Mouse (Mus musculus) left cerebral cortex, postnatal 4 days (tissue): ENCODE measurements around the gene Spink8. TPM values are rescaled to one million over a fixed set of nuclear protein-coding genes. Genes with fewer than 3 reads are reported as not detected.
"Not testable (repeated sequence)": the region's sequence is repeated elsewhere in the genome, so short reads cannot be mapped to it uniquely, and the experiment has no call there.

Experiments
- DNase-seq: peaks from one replicate; pipeline ENCODE4 v3.0.0-alpha.2; 2022
- intact Hi-C: fragments of 180-260 bp; cut with DNase I; formaldehyde crosslinking; loops from one replicate; pipeline ENCODE4 v1.15.1; 2025
- total RNA-seq, 2 experiments: library from RNA; stranded (reverse); gene quantifications; 2 replicates each; pipeline ENCODE4 v1.2.3; 2021

The Spink8 gene
- not detected for total RNA-seq

DNA sequence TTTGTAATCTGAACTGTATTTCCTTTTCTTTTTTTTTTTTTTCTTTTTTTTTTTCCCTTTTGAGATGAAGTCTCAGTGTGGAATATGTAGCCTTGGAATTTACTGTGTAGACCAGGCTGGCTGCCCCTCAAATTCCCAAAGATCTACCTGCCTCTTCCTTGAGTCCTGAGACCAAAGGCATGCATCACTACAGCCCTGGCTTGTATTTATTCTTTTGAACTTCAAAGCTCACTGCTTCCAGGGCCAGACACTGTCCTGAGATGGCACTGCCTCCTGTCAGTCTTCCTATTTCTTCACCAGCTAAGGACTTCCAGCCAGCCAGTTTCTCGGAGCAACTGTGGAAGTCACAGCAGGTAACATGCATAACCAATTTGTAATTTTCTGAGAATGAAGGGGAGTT is at the start of gene Spink8:
TSS of gene Spink8 (plus strand) at position 301 of the 400 bp plus-strand sequence.
- intact Hi-C loops, result no loop called here
- DNase-seq, result no peak

DNA sequence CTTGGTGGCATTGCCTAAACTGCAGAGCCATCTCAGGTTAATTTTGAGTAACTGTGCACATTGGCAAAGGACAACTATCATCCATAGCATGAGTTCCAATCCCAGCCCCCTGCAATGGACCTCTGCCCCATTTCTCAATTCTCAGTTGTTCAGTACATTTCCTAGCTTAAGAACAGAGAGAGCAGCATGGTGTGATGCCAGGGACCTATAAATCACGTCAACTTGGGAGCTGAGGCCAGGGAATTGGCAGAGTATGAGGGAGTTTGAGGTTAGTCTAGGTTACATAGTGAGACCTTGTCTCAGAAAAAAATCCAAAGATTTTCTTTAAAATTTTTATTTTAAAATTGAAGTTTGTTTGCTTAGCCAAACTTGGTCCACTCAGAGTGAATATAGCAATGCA is 45.2 kb upstream of the Spink8 start:
- intact Hi-C loops, DNase-seq: not testable (repeated sequence)

DNA sequence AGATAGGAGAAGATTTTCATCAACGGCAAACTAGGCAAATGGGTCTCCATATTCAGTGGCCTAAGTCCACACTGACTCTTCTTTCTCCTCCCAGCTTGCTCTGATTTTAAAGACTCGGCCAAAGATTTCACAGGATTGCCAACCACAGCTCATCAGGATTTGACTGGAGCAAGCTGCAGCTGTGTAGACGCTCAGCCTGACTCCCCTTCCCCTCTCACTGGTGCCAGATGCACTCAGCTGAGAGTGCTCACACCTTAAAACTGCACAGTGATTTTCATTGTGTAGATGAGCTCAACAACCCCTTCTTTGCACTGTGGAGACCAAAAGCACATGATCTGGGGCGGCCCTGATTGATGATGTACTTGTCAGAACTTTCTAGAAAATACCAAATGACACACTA is 21.5 kb upstream of the Spink8 start, which contains the start of gene Fbxw27:
TSS of gene Fbxw27 (minus strand) at position 101 of the 400 bp plus-strand sequence.
- intact Hi-C loops, DNase-seq: not testable (repeated sequence)

DNA sequence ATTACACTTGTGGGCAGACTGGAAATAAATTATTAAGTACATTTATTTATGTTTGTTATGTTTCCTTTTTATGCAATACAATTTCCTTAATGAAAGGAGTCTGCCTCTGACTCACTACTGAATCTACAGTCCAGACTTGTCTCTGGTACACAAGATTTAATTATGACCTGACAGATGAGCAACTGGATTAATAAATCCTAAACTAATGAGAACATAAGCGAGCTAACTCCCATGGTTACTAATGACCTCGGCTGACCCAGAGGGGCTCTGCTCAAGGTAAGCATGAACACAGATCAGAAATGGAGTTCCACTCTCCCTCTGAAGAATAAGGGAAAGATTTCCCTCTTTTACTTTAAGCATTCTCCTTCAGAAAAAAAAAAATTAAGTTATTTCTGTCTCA is 16.9 kb upstream of the Spink8 start:
- intact Hi-C loops, result no loop called here
- DNase-seq, result no peak

DNA sequence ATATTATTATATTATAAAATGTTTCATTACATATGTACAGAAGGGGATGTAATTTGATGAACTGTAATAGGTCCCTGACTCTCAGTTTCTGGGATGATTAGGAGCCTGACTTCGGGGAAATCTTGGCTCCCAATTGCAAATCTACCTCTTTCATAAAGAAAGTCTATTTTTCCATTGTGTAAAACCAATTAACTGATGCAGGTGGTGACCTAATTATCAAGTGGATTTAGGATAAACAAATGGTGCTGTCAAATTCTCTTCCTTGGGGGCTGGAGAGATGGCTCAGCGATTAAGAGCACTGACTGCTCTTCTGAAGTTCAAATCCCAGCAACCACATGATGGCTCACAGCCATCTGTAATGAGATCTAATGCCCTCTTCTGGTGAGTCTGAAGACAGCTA is 16.3 kb upstream of the Spink8 start:
- DNase-seq, result no peak
- intact Hi-C loops, result no loop called here

DNA sequence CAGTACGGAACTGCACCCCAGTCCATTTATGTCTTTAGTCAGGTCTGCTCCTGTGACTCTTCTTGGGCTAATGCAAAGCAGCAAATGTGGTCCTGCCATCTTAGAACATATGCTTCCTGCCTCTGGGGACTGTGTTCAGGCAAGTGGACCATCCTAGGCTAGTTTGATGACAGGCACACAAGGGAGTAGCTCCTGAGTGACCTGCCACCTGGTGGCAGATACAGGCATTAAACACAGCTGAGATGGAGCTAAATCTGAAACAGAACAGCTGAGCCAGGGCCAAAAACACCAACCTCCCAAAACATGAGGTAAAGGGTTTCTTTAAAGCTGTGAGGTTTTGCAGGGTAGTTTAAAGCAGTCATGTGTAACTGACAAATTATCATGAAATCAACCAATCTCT is 14.0 kb upstream of the Spink8 start:
- intact Hi-C loops, result no loop called here
- peak; percentile 14 for DNase-seq

DNA sequence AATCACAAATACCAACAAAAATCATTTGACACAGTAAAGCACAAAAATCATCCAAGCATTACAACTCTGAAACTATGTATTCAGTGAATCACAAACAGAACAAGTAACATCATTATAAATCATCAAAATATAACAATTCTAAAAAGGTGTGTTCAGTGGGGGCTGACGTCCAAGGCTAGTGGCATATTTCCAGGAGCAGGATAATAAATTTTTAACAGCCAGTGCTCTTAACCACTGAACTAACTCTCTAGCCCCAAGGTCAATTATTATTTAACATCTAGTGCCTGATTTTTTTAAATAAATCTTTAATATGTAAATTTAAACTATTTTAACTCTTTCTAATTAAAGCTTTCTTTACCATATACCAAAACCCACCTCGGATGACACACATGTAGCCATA is 6.5 kb upstream of the Spink8 start:
- intact Hi-C loops, DNase-seq: not testable (repeated sequence)

DNA sequence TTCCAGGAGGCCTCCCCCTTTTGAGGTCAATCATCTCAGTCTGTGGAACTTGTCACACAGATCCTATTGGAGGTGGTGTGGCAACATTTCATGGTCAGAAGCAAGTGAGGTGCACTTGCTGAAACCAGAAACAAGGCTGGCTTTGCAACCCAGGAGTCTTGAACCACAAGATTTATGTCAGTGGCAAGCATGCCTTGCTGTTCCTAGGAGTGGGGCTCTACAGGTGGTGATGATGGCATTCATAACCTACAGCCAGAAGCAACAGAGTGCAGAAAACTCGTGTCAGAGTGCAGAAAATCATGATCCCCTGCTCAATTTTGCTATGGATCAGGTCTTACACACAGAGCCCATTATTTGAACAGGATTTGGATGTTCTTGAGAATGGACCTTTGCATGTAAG is 5.8 kb upstream of the Spink8 start:
- intact Hi-C loops, result no loop called here
- no peak for DNase-seq

DNA sequence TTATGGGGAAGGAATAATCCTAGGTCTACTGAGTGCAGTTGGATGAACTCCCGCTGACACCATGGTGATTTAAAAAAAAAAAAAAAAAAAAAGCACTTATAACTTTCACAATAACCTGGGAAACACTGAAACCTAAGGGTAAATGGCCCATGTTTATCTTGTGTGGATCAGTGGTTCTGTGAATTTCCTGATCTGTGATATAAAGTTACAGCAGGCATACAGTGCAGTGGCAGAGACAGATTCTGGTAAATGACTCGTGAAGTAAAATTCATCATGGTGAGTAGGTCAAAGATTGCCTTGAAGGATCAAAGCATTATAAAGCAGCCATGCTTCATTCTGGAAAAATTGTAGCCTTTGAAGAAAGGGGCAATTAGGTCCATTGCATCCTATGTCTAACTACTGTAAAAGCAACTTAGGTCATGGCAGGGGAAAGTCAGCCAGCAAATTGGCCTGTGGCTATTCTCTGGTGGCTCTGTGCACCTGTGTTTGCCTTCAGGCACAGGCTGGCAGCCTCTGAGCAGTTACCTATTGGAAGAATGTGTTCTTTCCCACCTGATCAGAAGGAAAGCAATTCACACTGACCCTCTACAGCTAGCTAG is 5.3 kb upstream of the Spink8 start:
- intact Hi-C loops, result no loop called here

DNA sequence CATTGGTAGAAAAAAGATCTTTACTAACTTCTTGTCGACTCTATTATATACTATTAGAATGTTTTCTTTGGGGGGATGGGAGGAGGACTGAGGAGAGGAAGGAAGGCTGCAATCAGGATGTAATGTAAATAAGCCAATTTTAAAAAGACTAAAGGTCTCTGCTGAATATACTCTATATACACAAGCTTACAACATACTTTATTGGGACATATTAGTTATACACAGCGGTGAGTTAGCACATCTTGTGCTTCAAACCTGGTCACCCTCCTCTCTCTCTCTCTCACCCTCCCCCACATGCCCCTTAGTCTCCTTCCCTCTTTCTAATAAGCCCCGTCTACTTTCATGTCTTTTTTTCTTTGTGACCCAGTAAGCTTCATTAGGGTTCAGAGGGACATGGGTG is 4.2 kb upstream of the Spink8 start:
- intact Hi-C loops, result no loop called here
- DNase-seq, result no peak

More for the DNA sequence above, 5.3 kb upstream of the Spink8 start:
- no peak for DNase-seq

DNA sequence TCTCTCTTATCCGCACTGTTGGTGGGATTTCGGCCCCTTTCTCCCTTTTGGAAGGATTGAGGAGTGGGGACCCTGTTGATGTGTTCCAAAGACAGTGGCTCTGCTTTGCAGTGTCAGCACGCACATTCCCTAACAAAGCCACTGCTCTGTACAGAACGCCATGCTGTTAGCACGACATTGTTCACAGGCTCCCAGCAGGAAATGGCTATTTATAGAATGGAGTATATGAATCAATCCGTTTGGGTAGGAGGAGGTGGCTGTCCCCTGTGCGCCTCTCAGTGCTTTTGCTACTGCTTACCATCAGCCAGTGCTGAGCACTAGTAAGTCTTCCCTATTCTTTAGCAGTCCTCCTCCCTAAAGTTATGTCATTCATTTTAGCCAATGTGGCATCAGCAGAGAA is 1.3 kb downstream of the Spink8 start:
- intact Hi-C loops, result no loop called here
- DNase-seq, result no peak

DNA sequence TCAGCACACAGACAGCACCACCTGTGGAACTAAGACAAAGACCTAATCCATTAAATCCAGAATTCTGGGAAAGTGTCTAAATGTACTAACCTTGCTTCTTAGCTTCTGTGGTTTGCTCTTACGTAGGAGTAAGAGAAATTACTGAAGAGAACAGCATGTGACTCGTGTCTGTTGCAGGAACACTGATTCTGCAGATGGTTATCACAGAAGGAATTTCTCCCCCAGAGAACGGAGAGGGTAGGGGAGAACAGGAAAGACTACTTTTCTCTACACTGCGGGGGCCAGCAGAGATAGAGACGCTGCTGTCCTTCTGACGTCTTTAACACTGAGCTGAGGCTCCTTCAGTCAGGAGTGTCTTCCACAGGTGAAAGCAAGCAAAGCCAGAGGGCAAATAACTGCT is 4.3 kb downstream of the Spink8 start:
- intact Hi-C loops, result no loop called here
- DNase-seq, result no peak

DNA sequence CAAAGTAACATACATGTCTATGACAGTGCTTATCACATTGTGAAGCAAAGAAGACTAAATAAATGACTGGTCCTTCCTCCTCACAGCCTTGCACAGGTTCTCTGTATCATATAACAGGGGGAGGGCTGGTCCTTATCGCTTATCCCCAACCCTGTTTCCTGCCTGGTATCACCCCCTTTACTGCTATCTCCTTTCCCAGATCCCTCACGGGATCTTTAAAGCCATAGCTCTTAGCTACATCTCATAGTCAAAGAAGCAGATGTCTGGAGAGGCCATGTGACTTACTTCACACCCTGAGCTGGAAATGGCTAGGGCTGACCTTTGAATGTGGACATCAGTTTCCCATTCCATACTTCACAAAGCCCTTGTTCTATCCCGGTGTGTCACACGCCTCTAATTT is 13.7 kb downstream of the Spink8 start:
- DNase-seq, result no peak
- intact Hi-C loops, result no loop called here

DNA sequence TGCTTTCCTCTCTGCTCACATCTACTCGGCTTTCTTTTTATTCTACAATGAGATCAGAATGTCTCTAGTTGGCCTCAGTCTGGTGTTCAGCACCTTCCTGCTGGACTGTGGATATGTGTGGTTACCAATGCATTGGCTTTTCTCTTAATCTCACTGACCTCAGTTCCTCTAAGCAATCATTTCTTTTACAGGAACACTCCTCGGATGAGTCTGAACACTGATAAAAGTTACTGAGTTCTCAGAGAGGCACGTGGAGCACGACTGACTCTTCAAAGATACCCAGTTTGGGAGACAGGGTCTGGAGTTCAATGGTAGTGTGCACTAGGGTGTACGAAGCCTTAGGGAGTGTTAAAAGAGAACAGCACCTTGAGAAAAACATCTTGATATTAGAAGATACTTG is 14.1 kb downstream of the Spink8 start:
- intact Hi-C loops, result no loop called here
- no peak for DNase-seq

DNA sequence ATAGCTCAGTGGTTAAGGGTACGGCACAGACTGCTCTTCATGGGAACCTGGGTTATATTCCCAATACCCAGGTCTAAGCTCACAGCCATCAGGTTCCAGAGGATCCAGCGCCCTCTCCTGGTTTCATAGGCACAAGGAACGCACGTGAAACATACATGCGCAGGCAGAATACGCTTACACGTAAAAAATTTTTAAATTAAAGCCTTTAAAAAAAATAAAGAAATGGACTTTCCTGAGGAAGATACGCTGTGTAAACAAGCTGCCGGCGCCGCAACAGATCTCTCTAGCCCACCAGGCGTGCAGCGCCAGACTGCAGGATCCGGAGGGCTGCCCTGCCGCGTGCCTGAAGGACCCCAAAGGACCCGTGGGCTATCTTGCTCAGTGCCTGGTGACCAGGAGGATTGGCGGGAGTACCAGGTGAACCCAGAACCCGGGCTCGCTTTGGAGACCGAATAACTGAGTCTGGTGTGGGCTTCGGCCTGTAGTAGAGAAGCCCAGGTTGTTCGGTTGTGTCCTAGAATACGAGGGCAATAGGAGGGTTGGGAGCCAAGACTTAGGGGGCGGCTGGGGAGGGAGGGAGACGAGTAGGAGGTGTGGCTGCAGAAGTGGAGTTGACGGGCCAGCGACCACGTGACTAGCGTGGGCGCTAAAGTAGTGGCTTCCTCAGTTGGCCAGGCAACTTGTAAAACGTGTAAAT is 20.5 kb downstream of the Spink8 start, which contains the start of gene Nme6:
TSS of gene Nme6 (plus strand) at position 359 of the 697 bp plus-strand sequence.
- DNase-seq, result peak; percentile 87
- intact Hi-C loops, result loop anchor here (5.0 kb wide), 1 partner anchor 745 kb away; no protein-coding TSS in a partner anchor

DNA sequence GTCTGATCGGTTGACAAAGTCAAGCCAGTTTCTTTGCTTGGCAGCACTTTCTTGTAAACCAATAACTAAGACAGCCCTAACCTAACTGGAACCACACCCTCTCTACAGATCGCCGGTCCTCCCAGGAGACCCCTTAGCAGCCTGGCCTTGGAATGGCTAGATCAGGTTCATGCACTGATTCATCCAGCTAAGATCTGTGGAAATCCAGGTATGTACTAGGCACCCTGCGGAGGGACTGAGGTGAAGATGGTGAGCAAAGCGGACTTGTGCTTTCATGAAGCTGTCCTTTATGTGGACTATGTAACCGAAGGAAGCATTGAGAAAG is 21.0 kb downstream of the Spink8 start:
- intact Hi-C loops, result loop anchor here (5.0 kb wide), 1 partner anchor 746 kb away; no protein-coding TSS in a partner anchor

DNA sequence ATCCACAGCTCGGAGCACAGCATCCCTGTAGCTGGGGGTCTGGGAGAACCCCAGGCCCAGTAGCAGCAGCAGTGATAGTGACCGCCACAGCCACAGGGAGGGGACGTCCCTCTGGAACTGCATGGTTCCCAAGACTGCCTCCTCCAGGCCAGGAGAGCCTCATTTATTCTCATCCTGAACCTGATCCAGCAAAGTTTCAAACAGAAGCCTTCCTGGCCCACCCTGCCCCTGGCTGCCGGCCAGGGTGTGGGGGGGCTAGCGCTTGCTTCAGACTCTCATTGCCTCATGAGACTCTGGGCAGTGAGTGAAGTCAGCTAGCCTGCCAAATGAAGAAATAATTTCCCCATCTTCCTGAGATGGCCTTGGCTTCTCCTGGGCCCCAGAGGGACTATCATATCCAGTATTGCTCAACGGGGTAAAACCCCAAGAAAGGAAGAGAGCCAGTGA is 37.3 kb downstream of the Spink8 start, which contains the start of gene Camp:
TSS of gene Camp (minus strand) at position 306 of the 447 bp plus-strand sequence.
- peak; percentile 48 for DNase-seq
- intact Hi-C loops, result no loop called here

More for the DNA sequence above, 21.0 kb downstream of the Spink8 start:
- no peak for DNase-seq

DNA sequence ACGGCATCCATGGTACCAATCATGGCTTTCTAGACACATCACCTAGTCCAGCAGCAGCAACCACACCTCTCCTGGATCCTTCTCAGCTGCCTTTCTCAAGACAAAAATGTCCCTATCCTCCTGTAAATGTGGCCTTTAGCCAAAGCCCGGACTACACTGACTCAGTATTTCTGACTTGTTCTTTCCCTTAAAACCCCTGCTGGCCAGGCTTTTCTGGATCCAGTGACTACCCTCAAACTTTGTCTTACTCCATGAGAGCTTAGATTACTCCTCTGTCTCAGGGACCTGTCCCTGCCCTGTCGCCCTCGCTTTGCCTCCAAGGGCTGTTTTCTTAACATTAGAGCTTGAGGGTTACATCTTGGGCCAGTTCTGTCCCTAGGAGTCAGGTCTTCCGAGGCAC is 38.0 kb downstream of the Spink8 start:
- no peak for DNase-seq
- intact Hi-C loops, result no loop called here

DNA sequence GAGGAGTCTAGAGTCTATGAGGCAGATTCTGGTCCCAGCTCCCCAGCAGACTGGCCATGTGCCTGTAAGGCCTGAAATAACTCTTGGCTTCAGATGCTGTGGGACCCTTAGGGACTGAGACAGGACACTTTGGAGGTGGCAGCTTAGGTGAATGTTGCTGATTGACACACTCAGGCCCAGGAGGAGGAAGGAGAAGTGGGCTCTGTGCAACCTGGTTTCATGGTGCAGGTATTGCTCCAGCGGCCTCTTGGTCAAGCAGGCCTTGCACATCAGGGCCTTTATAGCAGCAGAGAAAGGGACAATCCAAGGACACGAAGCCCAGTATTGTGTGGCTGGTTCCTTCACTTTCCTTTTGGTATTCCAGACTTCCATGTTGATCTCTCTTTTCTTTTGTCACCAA is 42.3 kb downstream of the Spink8 start:
- DNase-seq, result no peak
- intact Hi-C loops, result no loop called here

DNA sequence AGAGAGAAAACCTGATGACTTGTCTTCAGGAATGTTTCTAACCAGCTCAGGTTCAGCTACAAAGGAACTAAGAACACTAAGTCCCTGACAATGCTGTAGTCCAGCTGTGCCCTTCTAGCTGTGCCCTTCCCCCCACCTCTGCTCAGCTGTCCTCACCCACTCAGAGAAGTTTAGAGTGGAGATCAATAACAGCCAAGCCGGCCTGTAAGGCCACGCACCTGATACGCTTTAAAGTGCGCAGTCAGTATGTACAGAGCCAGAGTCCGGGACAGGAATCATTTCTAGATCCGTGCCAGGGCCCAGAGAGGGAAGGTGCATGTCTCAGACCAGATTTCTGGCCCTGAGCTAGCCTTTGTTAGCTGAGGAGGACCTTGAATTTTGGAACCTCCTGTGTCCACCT is 43.9 kb downstream of the Spink8 start:
- intact Hi-C loops, result no loop called here
- DNase-seq, result no peak

DNA sequence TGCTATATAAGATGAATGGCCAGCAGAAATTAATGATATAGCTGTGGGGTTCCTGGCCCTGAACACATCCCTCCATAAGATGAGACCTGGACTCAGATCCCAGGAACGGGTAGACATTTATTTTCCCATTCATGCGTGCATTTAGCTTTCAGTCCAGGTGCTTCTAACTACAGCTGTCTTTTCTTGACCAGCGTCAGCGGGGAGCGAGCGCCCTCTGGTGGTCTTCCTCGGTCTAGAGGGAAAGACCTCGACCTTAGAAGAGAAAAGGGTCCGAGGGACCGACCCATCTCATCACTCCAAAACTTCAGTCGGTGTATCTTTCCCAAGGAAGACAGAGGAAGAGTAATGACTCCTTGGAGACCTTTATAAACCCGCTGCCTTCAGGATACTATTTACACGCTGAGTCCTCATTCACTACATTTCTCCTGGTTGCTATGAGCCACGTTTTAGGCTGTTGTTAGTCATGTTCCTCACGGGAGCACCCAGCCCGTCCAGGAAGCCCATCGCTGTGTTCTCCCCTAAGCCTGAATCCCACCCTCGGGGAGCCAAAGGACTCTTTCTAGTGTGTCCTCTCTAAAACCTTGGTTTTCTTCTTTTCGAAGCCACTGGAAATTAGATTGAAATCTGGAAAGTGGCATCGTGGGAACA is 50.4 kb downstream of the Spink8 start:
- intact Hi-C loops, result no loop called here
- peak; percentile 86 for DNase-seq

DNA sequence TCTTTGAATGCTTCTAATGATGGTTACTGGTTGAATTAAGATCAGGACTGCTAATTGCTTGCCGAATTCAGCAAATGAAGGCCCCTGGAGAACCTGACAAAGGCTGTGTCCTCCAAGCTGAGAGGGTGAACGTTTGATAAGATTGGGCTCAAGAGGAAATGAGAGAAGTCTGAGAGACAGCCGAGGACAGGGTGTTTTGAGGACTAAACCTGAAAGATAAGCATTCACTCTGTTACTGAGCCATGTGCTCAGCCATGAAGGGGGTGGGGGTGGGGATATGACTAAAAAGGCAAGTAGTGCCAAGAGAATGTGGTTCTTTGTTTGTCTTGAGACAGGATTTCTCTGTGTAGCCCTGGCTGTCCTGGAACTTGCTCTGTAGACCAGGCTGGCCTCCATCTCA is 51.0 kb downstream of the Spink8 start:
- intact Hi-C loops, result no loop called here
- no peak for DNase-seq
